Mouse (Mus musculus): Measurements from ENCODE around the gene Pik3r1.

Pik3r1 gene

DNA sequence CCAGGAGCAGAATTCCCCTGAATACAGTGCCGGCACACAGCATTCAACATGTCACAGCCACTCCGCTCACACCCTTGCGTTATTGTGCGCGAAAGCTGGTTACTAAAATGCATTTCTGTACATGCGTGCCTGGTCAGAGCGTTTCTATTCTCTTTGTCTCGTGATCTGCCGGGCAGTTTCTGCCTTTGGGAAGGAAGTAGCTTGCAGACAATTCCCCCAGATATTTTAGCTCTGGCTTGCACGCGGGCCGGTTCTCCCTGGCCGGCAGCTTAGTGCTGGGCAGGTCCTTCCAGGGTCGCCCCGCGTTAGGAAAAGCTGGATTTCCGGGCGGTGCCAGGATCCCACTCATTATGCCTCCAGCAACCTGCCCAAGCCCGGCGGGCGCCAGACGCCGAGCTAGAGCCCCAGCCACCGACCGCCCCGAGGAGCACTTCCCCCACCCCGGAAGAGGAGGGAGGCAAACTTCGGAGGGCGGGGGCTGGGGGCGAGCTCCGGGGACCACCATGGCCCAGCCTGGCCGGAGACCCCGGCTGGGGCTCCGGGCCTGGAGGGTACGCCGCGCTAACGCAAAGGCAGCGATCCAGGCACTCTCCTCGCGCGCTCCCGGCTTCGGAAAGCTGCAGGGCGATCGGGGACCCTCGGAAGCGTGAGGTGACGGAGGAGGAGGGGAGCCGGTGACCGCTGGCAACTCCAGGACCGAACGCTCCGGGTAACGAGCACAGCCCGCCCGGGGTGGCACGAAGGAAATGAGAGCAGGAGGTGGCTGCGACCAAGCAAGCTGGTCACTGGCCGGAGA is 806 bp downstream of the Pik3r1 start:
- DNase-seq (ENCODE audit: low spot score in 2 of 2) = peak; percentile 48 to 85

DNA sequence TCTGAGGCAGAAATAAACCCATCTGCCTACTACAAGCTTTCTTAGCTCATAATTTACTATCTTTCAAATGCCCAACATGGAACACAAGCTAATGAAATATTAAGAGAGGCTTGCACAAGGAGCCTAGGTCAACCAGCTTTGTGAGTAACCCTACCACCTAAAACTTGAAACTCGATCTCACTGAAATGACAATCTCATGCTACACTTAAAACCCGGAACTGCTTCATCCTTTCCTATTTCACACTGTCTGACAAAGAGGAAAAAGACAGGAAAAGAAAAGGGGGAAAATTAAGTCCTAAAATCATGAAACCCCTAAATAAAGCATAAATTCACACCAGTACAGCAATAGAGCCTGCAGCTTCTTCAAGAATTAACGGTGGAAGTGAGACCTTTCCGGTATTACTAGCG is 1.4 kb downstream of the Pik3r1 start:
- no peak for DNase-seq (ENCODE audit: low spot score in 2 of 2)

GRCm38 (mm10) chr13:101765976-101766375 is 2.0 kb downstream of the Pik3r1 start:
- DNase-seq (ENCODE audit: low spot score in 2 of 2) = no peak

DNA sequence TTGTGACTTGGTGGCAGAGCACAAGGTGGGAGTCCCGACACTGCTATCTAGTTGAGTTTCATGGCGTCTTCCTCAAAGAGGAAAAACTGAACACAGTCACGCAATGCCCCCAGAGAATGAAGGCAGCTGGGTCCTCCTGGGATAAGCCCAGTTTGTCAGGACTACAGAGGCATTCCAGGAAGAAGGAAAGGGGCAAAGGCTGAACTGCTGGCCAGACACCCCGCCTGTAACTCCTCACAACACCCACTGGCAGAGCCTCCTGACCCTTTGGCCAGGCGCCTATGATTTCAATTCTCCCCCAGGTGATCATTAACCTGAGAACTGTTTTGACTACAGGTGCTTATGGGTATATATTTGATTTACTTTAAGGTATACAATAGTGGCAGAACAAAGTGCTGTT is 3.9 kb downstream of the Pik3r1 start:
- DNase-seq (ENCODE audit: low spot score in 2 of 2) = no peak

- no peak for DNase-seq (ENCODE audit: low spot score in 2 of 2)
Measured at GRCm38 (mm10) chr13:101763676-101764075, 4.3 kb downstream of the Pik3r1 start.

DNA sequence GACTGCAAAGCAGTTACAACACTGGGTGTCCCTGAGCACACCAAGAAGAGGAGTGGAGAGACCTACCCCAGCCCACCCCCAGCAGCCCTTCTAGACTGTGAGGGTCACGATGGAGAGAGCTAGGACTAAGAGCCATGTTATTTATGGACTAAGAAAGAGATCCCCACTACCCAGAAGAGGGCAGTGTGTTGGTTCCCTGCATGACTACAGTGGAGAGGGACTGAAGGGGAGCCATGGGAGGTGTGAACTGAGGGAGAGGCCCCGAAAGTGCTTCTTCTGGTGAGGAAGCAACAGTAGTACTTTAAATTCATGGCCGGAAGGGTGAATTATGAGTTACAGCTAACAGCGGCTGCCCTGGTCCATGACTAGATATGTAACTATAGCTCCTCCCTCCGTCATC is 4.9 kb downstream of the Pik3r1 start:
- DNase-seq (ENCODE audit: low spot score in 2 of 2) = no peak

DNA sequence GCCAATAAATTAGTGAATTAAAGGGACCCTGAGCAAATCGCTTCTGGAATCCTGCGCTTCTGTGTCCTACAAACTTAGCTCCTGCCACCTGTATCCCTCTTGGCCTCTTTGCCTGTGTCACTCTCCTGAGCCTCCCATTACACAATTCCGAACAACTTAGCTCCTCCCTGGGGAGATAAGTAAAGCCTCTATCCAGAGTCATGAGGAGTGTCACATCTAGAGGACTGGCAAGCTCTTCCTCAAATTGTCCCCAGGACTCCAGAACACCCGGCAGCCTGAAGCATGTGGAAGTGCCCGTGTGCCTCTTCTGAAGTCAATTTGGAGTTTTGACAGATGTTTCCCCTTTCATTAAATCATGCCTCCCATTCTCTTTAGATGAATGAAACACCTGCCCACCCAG is 6.4 kb downstream of the Pik3r1 start:
- no peak for DNase-seq (ENCODE audit: low spot score in 2 of 2)

- DNase-seq (ENCODE audit: low spot score in 2 of 2) = no peak
Measured at GRCm38 (mm10) chr13:101760953-101761352, 7.1 kb downstream of the Pik3r1 start.

GRCm38 (mm10) chr13:101760001-101760687 is 7.9 kb downstream of the Pik3r1 start:
- DNase-seq (ENCODE audit: low spot score in 2 of 2) = no peak

DNA sequence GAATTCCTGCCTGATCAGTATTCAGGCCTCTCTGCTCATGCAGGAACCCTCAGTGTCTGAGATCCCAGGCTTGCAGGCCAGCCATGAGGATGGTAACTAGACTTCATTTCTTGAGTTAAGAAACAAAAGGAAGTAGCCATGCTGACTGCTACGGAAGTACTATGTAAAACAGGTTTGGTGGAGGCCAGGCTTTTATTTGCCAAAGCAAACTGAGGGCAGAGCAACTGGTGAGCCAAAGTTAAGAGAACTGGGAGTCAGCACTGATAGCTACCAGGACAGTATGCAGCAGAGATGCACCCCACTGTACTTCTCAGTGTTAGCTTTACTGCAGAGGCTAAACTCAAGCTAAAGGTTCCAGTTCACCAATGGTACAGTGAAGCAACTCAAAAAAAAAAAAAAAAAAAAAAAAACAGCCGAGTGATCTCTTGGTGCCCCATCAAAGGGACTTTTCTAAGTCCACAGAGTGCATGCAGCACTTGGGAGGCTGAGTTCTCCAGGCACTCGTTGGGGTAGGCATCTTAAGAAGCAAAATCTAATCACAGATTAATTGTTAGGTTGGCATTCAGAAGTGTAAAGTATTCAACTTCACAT is 8.6 kb downstream of the Pik3r1 start:
- no peak for DNase-seq (ENCODE audit: low spot score in 2 of 2)

GRCm38 (mm10) chr13:101757801-101758422 is 10.1 kb downstream of the Pik3r1 start:
- DNase-seq (ENCODE audit: low spot score in 2 of 2) = no peak

DNA sequence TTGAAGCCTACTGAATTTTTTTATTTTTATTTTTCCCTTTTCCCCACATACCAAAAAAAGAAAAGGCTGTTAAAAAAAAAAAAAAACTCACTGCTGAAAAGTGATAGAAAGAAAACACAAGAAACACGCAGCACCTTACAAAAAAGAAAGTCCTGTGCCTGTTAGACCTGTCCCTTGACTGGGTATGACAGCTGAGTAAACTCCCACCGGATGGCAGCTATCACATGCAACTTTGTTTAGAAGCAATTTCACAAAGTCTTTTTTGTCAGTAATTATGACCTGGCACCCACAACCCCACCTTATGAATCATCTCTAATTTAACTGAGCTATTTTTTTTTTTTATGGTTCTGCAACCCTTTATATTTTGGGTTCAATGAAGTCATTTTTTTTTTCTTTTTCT is 12.8 kb downstream of the Pik3r1 start:
- no peak for DNase-seq (ENCODE audit: low spot score in 2 of 2)

- DNase-seq (ENCODE audit: low spot score in 2 of 2) = no peak
Measured at GRCm38 (mm10) chr13:101753639-101754038, 14.4 kb downstream of the Pik3r1 start.

- DNase-seq (ENCODE audit: low spot score in 2 of 2) = no peak
Measured at GRCm38 (mm10) chr13:101751816-101752215, 16.2 kb downstream of the Pik3r1 start.

GRCm38 (mm10) chr13:101746012-101746595 is 21.9 kb downstream of the Pik3r1 start:
- DNase-seq (ENCODE audit: low spot score in 2 of 2) = no peak

GRCm38 (mm10) chr13:101744943-101745342 is 23.1 kb downstream of the Pik3r1 start:
- no peak for DNase-seq (ENCODE audit: low spot score in 2 of 2)

- no peak for DNase-seq (ENCODE audit: low spot score in 2 of 2)
Measured at GRCm38 (mm10) chr13:101744053-101744452, 24.0 kb downstream of the Pik3r1 start.

DNA sequence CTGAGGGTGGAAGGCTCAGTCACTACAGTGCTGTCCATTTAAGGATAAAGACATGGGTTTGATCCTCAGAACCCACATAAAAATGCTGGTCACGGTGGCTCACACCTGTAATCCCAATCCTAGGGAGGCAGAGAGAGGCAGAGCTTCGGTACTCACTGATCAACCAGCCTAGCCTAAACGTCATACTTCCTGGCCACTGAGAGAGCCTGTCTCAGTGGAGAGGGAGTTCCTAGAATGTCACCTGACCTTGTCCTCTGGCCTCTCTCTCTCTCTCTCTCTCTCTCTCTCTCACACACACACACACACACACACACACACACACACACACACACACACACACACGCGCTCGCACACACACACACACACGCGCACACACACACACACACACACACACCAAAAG is 24.8 kb downstream of the Pik3r1 start:
- DNase-seq (ENCODE audit: low spot score in 2 of 2) = no peak

DNA sequence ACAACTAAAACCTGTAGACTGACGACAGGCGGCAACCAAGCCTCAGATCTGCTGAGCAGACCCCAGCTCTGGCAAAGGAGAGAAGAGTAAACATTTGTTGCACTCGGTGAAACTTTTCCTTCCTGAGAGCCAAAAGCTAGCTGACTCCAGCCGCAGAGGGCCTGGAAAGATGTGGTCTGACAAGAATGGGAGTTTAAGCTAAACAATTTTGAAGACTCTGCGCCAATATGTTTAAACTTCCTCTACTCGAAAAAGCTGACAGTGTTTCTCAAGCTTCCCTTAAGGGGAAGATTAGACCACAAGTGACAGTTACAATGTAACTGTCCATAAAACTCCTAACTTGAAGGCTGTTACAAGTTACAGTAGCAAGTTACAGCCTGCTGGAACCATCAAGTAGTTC is 25.4 kb downstream of the Pik3r1 start:
- no peak for DNase-seq (ENCODE audit: low spot score in 2 of 2)

- no peak for DNase-seq (ENCODE audit: low spot score in 2 of 2)
Measured at GRCm38 (mm10) chr13:101741530-101742309, 26.3 kb downstream of the Pik3r1 start.

GRCm38 (mm10) chr13:101739732-101740381 is 28.2 kb downstream of the Pik3r1 start:
- no peak for DNase-seq (ENCODE audit: low spot score in 2 of 2)

All from spleen, postnatal 4 days (tissue).